Mouse (Mus musculus) lung, postnatal 0 days (tissue): Measurements from ENCODE around the gene Hs1bp3.

Experiments
- CTCF ChIP-seq: IDR thresholded peaks from 2 replicates; pipeline ENCODE4 v1.5.1; 2016; ENCODE audit warnings: antibody characterized with exemption, mild to moderate bottlenecking
- EP300 ChIP-seq: IDR thresholded peaks from 2 replicates; pipeline ENCODE4 v1.6.1; 2016; ENCODE audit warnings: antibody characterized with exemption, mild to moderate bottlenecking, control low read depth

- no peak for TF ChIP-seq CTCF
- TF ChIP-seq EP300: no peak
These were observed 23.7 kb upstream of the Hs1bp3 start for GRCm38 (mm10) chr12:8289499-8289898.
